Mouse (Mus musculus) spleen, adult 2 months (tissue): ENCODE data around the gene Ikbip. TPM values are rescaled to one million over a fixed set of nuclear protein-coding genes. Genes with fewer than 3 reads are reported as not detected.

Experiments used
- DNase-seq, 2 experiments: peaks; one replicate each; pipeline versions ENCODE4 v3.0.0 to v3.0.0-alpha.2; 2012 to 2021; ENCODE audit warnings: low spot score in 2 of 2, low read depth in 1 of 2
- H3K27ac ChIP-seq: fragments of 200-500 bp; 2 replicates; pipeline ENCODE4 v1.5.1; 2012; ENCODE audit warnings: low read length, inconsistent platforms; ENCODE audit not compliant: insufficient read depth
- H3K27me3 ChIP-seq: fragments of 200-500 bp; 2 replicates; pipeline ENCODE4 v1.6.1; 2012; ENCODE audit warnings: mild to moderate bottlenecking, moderate library complexity, low read length, inconsistent platforms; ENCODE audit not compliant: control insufficient read depth, insufficient read depth
- H3K36me3 ChIP-seq: fragments of 200-500 bp; 2 replicates; pipeline ENCODE4 v1.6.1; 2012; ENCODE audit warnings: mild to moderate bottlenecking, low read length, inconsistent platforms; ENCODE audit not compliant: control insufficient read depth, insufficient read depth
- H3K4me1 ChIP-seq: fragments of 200-500 bp; 2 replicates; pipeline ENCODE4 v1.6.1; 2011; ENCODE audit warnings: inconsistent platforms; ENCODE audit not compliant: control insufficient read depth, insufficient read depth, insufficient read length
- H3K4me3 ChIP-seq: fragments of 200-500 bp; 2 replicates; pipeline ENCODE4 v1.5.1; 2011; ENCODE audit warnings: mild to moderate bottlenecking, inconsistent platforms; ENCODE audit not compliant: insufficient read depth, insufficient read length; ENCODE audit errors: extremely low read depth
- CTCF ChIP-seq: fragments of 200-500 bp; IDR thresholded peaks from 2 replicates; pipeline ENCODE4 v1.5.1; 2011; ENCODE audit warnings: mild to moderate bottlenecking, inconsistent platforms; ENCODE audit not compliant: insufficient read depth, insufficient read length, insufficient replicate concordance; ENCODE audit errors: extremely low read depth
- POLR2A ChIP-seq: fragments of 200-500 bp; IDR thresholded peaks from 2 replicates; pipeline ENCODE4 v1.6.1; 2011; ENCODE audit warnings: low read depth, low read length, inconsistent platforms
- WGBS: fragments of 180-500 bp; shearing (Covaris S2); methylation state at CpG from one replicate; pipeline ENCODE4 v1.1.7; 2018; 5-methylcytosine and 5-hydroxymethylcytosine counted together
- polyA plus RNA-seq: library from polyadenylated mRNA; depleted of rRNA; stranded (reverse); fragments of >200 nt; gene quantifications from 2 replicates; pipeline ENCODE4 v1.2.3, GENCODE M21; 2012; rRNA removed

Ikbip gene
- polyA plus RNA-seq, 1 experiment = 0.55 TPM

DNA sequence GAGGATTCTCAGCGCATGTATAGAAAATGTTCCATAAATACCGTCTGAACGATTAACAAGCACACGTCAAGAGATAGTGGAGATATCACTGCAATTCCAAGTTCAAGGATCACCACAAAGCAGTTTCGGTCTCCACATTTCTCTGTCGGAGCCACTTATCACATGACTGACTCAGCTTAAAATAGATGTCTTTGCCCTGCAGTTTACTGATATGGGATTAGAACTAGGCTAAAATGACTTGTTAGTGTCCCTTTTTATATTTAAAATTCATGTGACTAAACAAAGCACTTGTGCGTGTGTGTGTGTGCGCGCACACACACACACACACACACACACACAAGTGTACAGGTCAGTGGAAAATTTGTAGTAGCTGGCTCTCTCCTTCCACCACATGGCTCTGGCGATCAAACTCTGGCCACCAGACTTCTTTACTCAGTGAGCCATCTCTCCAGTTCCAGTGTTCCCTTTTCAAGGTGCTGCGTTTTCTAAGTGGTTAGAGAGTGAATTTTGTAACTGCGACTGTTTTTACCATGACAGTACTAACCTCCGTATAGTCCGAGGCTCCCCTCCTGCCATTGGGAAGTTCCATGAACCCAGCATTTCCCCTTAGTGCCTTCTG, 56.5 kb downstream of the Ikbip start:
- no peak overlapping the region for H3K4me3 ChIP-seq
- WGBS = 87% methylated on average over 14 of the region's 14 CpGs
- no peaks in the 10 kb centered on the region for H3K36me3 ChIP-seq
- peaks cover 3% of the 10 kb centered on the region; the same call in 1 of the 2 replicates for H3K4me1 ChIP-seq
- H3K27ac ChIP-seq = no peak overlapping the region
- H3K27me3 ChIP-seq = no peaks in the 10 kb centered on the region
- TF ChIP-seq CTCF (no peak), POLR2A (no peak)
- no peak for DNase-seq

DNA sequence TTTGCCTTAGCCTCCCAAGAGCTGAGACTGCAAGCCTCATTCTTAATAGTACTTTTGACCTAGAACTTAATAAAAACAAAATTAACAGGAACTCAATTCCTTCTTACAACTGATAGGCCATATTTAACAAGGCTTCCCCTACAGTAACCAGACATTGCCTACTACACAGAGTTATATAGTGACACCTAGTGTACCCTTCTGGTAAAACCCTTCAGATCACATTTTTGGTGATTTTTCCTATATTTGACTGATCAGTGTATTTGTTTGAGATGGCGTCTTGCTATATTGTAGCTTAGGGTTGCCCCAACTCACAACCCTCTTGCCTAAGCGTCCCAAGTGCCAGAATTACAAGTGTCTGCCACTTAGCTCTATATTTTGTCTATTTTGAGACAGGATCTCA, 58.8 kb downstream of the Ikbip start:
- Histone ChIP-seq H3K27ac (no peak overlapping the region), H3K36me3 (peaks cover 3% of the 10 kb centered on the region), H3K4me3 (no peak overlapping the region), H3K27me3 (no peaks in the 10 kb centered on the region), H3K4me1 (peaks cover 3% of the 10 kb centered on the region; the same call in 1 of the 2 replicates)
- DNase-seq = peak in 1 of 2 experiments; percentile 51
- WGBS = 22% methylated on average over 2 of the region's 2 CpGs
- TF ChIP-seq CTCF (no peak), POLR2A (no peak)

DNA sequence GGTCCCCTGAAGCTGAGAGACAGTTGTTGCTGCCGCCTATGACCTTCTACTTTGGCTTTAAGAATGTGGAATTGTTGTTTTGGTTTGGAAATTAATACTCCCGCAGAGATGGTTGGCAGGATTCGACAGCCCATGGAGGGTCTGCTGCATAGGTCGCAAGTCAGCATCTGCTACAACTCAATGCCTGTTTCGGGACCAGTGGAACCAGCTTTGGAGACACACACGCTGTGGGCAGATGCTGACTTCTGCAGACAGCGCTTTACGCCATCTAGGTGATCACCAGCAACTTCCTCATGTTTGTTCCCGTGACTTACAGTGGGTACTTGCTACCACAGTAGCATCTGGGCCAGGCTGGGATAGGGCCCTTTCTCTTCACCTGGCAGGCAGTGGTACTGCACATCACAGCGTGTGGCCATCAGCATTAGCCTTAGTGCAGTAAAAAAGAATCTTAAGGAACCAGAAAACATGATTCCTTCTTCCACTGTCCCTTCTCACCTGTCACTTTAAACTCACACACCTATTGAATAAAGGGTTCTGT, 60.0 kb downstream of the Ikbip start:
- Histone ChIP-seq H3K4me3 (no peak overlapping the region), H3K27me3 (no peaks in the 10 kb centered on the region), H3K36me3 (peaks cover 3% of the 10 kb centered on the region), H3K27ac (no peak overlapping the region), H3K4me1 (no peaks in the 10 kb centered on the region)
- no peak for TF ChIP-seq POLR2A
- no peak for DNase-seq
- WGBS = 59% methylated on average over 10 of the region's 10 CpGs

DNA sequence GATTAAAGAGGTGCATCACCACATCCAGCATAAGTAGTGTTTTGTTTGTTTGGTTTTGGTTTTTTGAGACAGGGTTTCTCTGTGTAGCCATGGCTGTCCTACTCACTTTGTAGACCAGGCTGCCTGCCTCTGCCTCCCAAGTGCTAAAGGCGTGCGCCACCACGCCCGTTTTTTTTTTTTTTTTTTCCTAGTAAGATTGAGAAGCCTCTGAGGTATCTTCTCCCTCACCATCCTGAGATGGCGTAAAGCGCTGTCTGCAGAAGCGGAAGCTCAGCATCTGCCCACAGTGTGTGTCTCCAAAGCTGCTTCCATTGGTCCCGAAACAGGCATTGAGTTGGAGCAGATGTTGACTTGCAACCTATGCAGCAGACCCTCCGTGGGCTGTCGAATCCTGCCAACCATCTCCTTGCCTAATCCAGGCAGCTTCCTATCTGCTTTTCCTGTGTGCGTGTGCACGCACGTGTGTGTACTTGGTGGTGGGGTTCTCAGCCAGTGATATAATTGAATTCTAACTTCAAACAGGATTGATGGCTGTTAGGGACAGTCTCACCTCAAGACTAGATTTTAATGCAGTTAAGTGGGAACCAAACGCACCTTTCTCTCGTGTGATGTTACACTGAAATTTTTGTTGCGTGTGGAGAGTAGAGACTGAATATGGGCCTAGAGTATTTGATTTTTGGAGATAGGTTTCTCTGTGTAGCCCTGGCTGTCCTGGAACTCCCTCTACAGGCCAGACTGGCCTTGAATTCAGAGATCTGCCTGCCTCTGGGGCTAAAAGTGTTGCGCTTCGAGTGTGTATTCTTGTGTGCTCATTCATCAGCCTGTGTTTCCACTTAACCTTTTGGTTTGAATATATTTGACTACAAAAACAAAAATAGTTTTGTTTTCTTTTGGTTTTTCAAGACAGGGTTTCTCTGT, 60.8 kb downstream of the Ikbip start:
- DNase-seq = no peak
- no peak overlapping the region for H3K27ac ChIP-seq
- H3K4me3 ChIP-seq = no peak overlapping the region
- TF ChIP-seq POLR2A (no peak), CTCF (no peak)
- H3K27me3 ChIP-seq = no peaks in the 10 kb centered on the region
- H3K4me1 ChIP-seq = no peaks in the 10 kb centered on the region
- peaks cover 4% of the 10 kb centered on the region for H3K36me3 ChIP-seq
- WGBS = 69% methylated on average over 18 of the region's 18 CpGs

DNA sequence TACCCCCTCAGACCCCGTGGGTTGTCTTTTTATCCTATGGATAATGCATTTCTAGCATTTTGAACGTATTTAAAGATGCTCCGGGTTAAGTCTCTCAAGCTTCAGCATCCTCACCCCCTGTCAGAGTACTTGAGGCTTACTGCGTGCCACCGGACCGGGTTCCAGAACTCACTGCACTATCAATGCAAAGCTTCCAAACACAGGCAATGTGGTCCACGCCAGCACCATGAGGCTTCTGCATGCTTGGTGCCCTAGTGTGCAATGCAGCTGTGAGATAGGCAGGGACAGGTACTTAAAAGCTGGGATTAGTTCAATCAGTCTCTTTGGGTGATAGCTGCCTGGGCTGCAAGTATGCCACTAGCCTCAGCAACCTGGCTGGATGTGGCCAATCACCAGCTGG, 62.7 kb downstream of the Ikbip start:
- H3K27ac ChIP-seq = no peak overlapping the region
- no peak for DNase-seq
- H3K27me3 ChIP-seq = no peaks in the 10 kb centered on the region
- peaks cover 12% of the 10 kb centered on the region for H3K36me3 ChIP-seq
- H3K4me3 ChIP-seq = no peak overlapping the region
- TF ChIP-seq CTCF (no peak), POLR2A (no peak)
- H3K4me1 ChIP-seq = no peaks in the 10 kb centered on the region
- 98% methylated on average over 7 of the region's 7 CpGs for WGBS

Other genes starting within 250 kb of the Ikbip start
- gene Apaf1, start 170 bp upstream of the Ikbip start, polyA plus RNA-seq = 6.5 and 7.0 TPM in 2 replicates
- gene Slc25a3, start 41.1 kb downstream of the Ikbip start, polyA plus RNA-seq = 173 and 245 TPM in 2 replicates
- 37.0 and 65.6 TPM in 2 replicates for gene Tmpo, start 98.4 kb downstream of the Ikbip start, polyA plus RNA-seq